Mouse (Mus musculus): ENCODE results near the gene H2-DMb2. TPM values are rescaled to one million over a fixed set of nuclear protein-coding genes. Genes with fewer than 3 reads are reported as not detected.

Gene H2-DMb2
- polyA plus RNA-seq, 3 experiments from 2014 or later, result 9.2 to 14.4 (median 11.3) TPM

DNA sequence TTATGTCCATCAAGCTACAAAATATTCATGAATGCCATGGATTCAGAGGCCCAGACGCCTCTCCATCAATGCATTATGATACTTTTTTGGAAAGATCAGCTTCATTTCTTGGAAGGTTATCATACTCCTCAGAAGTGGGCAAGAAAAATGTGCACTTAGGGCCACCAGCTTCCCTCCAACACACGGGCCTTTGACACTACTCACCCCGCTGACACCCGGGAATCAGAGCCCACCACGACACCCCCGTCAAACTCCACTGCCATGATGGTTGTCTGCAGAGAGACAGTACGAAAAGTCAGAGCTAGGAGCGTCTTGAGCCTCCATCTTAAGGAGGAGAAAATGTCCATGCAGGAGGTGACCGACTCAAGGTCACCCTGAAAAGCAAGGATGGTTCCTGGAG lies 42.4 kb downstream of the H2-DMb2 start:
- no peak for ATAC-seq

DNA sequence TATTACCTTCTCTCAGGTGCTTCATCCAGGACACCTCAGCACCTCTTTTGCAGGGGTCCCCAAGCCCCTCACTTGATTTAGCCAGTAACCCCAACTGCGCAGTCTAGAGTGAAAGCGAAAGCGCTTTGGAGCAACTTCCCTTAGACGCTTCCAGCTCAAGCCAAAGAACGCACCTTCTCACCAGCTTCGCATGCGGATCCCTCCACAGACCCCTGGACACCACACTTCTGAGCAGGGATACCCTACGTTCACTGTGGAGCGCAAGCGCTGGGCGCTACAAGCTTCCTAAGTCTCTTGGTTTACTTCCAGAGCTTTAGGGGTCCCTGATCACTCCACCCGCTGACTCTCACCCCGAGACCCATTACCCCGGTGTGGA lies 43.8 kb downstream of the H2-DMb2 start:
- peak; percentile 42 for ATAC-seq

DNA sequence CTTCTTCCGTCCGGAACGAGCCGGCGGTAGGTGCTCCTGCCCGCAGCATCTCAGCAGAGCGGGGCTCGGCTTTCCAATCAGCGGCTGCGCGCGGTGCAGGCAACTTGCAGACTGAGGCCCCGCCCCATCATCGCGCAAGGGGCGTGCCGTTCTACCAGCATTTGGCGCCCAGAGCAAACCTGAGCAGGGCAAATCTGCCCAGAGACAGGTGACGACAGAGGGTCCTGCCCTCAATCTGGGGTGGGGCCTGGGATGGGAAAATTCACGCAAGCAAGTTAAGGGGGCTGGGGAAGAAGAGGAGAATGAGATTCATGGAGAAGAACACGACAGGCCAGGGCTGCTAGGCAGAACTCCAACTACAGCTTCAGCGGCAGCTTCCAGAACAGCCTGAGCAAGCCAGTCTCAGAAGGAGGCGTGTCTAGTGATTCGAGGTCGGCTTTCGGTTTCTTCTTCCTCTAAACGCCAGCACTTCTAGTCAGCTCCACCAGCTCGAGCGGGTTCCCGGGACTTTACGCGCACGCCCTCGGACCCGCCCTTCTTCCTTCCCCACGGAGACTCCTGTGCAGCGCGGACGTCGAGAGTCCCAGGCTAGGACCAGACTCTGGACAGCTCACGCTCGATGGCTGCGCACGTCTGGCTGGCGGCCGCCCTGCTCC lies 44.3 kb downstream of the H2-DMb2 start, which contains the start of the genes Tap1 and Psmb9:
Tap1 (plus strand) TSS at position 293 of the 656 bp plus-strand sequence.
Psmb9 (minus strand) TSS at position 504 of the 656 bp plus-strand sequence.
- peak; percentile 90 for ATAC-seq

DNA sequence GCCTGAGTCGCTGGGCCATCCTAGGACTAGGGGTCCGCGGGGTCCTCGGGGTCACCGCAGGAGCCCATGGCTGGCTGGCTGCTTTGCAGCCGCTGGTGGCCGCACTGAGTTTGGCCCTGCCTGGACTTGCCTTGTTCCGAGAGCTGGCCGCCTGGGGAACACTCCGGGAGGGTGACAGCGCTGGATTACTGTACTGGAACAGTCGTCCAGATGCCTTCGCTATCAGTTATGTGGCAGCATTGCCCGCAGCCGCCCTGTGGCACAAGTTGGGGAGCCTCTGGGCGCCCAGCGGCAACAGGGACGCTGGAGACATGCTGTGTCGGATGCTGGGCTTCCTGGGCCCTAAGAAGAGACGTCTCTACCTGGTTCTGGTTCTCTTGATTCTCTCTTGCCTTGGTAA lies 44.9 kb downstream of the H2-DMb2 start:
- no peak for ATAC-seq

DNA sequence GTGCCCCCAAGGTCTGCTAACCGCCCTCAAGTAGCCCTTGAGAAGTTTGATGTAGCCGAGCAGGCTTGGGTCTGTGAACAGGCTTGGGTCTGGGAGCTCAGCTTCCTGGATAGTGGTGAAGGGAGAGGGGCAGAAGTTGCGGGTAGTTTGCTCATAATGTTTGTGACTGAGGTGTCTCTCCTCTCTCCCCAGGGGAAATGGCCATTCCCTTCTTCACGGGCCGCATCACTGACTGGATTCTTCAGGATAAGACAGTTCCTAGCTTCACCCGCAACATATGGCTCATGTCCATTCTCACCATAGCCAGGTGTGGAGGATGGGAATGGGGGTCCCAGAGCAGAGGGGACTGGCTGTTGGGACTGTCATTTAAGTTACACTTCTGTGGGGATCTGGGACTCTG lies 45.9 kb downstream of the H2-DMb2 start:
- no peak for ATAC-seq

DNA sequence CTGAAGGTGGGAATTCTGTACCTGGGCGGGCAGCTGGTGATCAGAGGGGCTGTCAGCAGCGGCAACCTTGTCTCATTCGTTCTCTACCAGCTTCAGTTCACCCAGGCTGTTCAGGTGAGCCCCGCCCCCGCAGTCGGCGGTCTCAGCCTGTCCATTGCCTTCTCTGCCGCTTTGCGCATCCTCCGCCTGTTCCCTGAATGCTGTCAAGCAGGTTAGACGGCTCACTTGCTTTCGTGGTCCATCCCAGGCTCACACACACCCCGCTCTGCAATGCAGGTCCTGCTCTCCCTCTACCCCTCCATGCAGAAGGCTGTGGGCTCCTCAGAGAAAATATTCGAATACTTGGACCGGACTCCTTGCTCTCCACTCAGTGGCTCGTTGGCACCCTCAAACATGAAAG lies 49.7 kb downstream of the H2-DMb2 start:
- ATAC-seq, result no peak

DNA sequence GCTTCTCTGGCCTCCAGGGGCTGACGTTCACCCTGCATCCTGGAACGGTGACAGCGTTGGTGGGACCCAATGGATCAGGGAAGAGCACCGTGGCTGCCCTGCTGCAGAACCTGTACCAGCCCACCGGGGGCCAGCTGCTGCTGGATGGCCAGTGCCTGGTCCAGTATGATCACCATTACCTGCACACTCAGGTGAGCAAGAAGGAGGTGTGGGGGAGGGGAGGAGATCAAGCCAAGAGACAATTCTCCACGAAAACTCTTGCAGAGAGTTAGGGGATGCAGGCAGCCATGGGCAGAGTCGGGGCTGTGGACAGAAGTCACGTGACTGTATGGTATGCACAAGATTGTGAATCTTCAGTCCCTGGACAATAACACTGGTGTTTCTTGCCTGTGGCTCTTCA lies 50.4 kb downstream of the H2-DMb2 start:
- ATAC-seq, result no peak

DNA sequence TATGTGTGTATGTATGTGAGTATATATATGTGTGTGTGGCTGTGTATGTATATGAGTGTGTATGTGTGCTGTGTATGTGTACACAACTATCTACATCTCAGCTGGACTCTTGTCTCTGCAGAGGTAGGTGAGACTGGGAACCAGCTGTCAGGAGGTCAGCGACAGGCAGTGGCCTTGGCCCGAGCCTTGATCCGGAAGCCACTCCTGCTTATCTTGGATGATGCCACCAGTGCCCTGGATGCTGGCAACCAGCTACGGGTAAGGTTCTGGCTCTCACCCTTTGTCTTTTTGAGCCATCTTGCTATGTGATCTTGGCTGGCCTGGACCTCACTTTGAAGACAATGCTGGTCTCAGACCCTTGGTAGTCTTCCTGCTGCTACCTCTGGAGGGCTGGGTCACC lies 51.6 kb downstream of the H2-DMb2 start:
- no peak for ATAC-seq

DNA sequence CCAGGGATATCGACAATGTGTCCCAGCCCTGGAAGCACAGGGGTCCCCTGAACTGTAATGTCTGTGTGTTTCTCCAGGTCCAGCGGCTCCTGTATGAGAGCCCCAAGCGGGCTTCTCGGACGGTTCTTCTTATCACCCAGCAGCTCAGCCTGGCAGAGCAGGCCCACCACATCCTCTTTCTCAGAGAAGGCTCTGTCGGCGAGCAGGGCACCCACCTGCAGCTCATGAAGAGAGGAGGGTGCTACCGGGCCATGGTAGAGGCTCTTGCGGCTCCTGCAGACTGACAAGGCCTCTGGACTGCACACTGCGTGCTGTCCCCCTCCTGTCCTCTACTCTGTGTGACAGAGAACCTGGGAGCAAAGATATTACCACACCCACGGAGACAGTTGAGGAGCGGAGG lies 53.4 kb downstream of the H2-DMb2 start:
- peak; percentile 75 for ATAC-seq

DNA sequence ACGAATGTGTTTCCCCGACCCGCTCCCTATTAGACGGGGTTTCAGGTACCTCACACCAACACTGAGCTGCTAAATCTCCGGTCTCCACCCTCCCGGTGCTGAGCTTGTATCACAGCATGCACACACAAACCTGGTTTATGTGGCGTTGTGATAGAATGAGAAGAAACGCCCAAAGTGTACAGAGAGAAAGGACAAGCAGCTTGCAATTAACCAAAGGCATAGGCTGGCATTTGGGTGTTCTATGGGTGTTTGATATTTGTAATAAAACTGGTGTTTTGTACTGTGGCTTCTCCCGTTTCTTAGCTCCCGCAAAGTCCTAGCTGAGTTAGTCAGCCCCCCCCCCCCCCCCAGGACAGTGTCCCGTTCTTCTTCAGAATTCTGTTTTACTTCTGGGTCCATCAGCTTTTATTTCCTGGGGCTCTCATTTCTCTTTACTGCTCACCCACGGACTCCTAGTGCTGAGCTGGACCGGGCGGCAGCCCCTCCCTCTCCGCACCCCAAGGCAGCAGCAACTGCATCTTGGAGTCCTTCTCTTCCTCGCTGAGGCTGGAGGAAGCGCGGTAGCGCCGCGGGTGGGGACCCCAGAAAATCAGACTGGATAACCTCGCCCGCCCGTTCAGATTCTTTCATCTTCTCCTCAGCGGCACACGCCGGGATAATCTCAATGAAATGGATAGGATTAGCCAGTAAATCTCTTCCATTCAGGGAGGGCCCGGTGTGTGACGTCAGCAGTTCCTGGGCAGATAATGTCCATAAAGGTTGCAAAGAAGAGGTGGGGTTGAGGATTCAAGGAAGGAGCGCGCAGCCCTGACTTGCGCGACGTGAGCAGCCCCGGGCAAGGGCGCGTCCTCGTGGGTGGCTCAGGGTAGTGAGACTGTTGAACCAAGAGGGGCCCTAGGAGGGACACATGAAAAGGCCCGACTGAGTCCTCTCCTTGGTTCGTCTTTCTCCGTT lies 54.1 kb downstream of the H2-DMb2 start, which contains the start of gene Psmb8:
Psmb8 (plus strand) TSS at position 781 of the 954 bp plus-strand sequence.
- peak; percentile 47 for ATAC-seq

DNA sequence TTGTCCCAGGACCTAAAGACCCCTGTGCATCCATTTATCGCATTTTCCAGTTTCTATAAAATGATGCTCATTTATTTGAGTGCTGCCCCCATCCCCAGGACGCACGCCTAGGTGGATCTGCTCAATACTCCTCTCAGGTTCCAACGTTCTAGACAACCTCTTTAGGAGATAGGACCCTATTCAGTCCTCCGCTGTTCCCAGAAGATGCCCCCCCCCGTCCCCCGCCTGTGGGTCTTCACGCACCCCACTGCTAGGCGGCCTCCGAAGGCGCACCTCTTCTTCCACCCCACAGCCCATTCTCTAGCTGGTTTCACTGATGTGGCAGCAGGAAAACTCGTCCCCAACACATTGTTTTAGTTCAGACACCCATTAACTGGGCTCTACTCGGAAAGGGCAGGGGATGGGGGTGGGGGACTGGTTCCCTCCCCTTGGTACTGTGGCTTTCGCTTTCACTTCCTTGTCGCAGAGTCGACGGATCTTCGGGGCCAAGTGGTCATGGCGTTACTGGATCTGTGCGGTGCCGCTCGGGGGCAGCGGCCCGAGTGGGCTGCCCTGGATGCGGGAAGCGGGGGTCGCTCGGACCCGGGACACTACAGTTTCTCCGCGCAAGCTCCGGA lies 54.9 kb downstream of the H2-DMb2 start:
- ATAC-seq, result peak; percentile 65

DNA sequence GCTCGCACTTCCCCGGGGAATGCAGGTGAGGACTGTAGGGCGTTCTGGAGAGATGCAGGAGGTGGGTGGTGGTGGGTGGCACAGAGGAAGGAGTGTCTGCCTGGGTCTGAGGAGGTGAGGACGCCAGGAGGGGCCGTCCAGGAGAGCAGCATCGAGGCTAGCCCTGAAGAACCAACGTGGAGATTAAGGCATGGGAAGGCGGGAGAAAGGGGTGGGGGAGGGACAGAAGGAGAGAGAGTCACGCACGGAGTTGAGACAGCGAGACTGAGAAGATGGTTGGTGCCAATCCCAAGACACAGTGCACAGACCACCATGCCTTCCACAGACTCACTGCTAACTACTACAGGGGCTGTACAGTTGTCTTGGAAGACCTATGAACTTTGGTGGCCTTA lies 55.4 kb downstream of the H2-DMb2 start:
- ATAC-seq, result no peak

DNA sequence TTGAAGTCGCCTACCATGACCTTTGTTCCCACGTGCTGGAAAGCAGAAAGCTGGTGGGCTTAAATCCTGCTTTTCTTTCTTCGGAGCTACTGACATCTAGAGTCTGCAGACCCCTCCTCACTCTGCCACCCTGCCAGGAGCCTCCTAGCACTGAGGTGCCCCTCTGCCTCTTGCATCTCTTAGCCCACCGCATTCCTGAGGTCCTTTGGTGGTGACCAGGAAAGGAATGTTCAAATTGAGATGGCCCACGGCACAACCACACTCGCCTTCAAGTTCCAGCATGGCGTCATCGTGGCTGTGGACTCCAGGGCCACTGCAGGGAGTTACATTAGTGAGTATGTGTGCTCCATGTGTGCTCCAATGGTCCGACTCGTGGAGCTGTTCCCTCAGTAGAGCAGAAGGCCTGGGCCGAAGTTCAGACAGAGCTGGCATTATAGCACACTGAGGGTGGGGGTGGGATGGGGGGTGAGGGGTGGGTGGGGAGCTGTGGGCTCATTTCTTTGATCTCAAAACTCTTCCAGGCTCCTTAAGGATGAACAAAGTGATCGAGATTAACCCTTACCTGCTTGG lies 56.0 kb downstream of the H2-DMb2 start:
- no peak for ATAC-seq

DNA sequence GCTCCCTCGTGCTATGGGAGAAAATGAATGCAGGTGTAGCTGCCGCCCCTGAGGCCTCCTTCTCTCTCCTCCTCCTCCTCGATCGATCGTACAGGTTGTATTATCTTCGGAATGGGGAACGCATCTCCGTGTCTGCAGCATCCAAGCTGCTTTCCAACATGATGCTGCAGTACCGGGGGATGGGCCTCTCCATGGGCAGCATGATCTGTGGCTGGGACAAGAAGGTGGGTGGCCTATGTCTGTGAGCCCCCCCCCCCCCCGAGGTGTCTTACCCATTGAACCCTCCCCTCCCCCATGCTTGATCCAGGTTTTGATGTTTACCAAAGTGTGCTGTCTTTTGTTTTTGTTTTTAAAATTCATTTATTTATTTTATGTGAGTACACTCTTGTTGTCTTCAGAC lies 56.9 kb downstream of the H2-DMb2 start:
- ATAC-seq, result no peak

DNA sequence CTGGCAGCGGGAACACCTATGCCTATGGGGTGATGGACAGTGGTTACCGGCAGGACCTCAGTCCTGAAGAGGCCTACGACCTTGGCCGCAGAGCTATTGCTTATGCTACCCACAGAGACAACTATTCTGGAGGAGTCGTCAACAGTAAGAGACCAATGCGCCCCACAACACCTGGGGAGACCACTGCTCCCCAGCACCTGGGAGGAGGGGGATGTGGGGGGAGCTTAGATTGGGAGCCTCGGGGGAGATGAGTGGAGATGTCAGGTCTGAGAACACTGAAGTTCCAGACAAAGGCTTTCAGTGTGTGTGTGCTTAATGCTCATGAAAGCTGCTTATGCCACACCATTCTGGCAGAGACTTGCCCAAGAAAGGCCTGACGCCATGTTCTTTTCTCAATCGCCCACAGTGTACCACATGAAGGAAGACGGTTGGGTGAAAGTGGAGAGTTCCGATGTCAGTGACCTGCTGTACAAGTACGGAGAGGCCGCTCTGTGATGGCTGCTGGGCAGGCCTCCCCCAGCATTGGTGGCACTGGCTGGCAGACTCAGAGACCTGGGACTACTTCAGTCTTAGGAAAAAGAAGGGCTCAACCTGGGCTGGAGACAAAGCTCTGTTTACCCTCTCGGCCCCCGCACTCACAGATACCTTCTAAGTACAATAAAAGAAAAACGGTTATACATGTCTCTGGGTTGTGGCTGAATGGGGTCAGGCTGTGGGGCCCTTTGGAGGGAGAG lies 57.8 kb downstream of the H2-DMb2 start:
- no peak for ATAC-seq

Other genes starting within 250 kb of the H2-DMb2 start
- 10 to 100 TPM in 1 of 3 experiments, 1 to 10 TPM in 2; 5.3 to 10.1 (median 5.4) TPM for gene Platr17, start 238.2 kb upstream of the H2-DMb2 start, polyA plus RNA-seq (2017; shearing (Covaris generic))
- gene Daxx, start 233.9 kb upstream of the H2-DMb2 start, polyA plus RNA-seq (2017; shearing (Covaris generic)), result 100 to 1,000 TPM; 101 to 116 (median 102) TPM
- 100 to 1,000 TPM; 367 to 428 (median 385) TPM for gene Tapbp, start 227.4 kb upstream of the H2-DMb2 start, polyA plus RNA-seq (2017; shearing (Covaris generic))
- 1 to 10 TPM; 3.7 to 6.8 (median 4.8) TPM for gene Zbtb22, start 227.4 kb upstream of the H2-DMb2 start, polyA plus RNA-seq (2017; shearing (Covaris generic))
- 10 to 100 TPM; 14.3 to 37.4 (median 31.7) TPM for gene Rgl2, start 213.8 kb upstream of the H2-DMb2 start, polyA plus RNA-seq (2017; shearing (Covaris generic))
- gene Pfdn6, start 203.0 kb upstream of the H2-DMb2 start, polyA plus RNA-seq (2017; shearing (Covaris generic)), result 100 to 1,000 TPM; 114 to 135 (median 124) TPM
- gene Wdr46, start 202.6 kb upstream of the H2-DMb2 start, polyA plus RNA-seq (2017; shearing (Covaris generic)), result 10 to 100 TPM in 2 of 3 experiments, 1 to 10 TPM in 1; 6.8 to 11.0 (median 10.1) TPM
- gene B3galt4, start 191.8 kb upstream of the H2-DMb2 start, polyA plus RNA-seq (2017; shearing (Covaris generic)), result 10 to 100 TPM; 12.8 to 15.1 (median 13.9) TPM
- gene Vps52, start 187.5 kb upstream of the H2-DMb2 start, polyA plus RNA-seq (2017; shearing (Covaris generic)), result 10 to 100 TPM; 27.6 to 30.0 (median 27.8) TPM
- 1,000 to 10,000 TPM; 3,532 to 7,587 (median 7,167) TPM for gene Rps18, start 187.3 kb upstream of the H2-DMb2 start, polyA plus RNA-seq (2017; shearing (Covaris generic))
- 1,000 to 10,000 TPM; 4,943 to 7,708 (median 5,398) TPM for gene H2-K1, start 143.0 kb upstream of the H2-DMb2 start, polyA plus RNA-seq (2017; shearing (Covaris generic))
- 1 to 10 TPM; 1.6 to 2.8 (median 2.5) TPM for gene Ring1, start 118.6 kb upstream of the H2-DMb2 start, polyA plus RNA-seq (2017; shearing (Covaris generic))
- gene H2-Ke6, start 115.2 kb upstream of the H2-DMb2 start, polyA plus RNA-seq (2017; shearing (Covaris generic)), result 10 to 100 TPM; 28.0 to 31.5 (median 30.7) TPM
- gene Slc39a7, start 111.6 kb upstream of the H2-DMb2 start, polyA plus RNA-seq (2017; shearing (Covaris generic)), result 10 to 100 TPM; 40.8 to 49.3 (median 44.7) TPM
- gene Rxrb, start 111.5 kb upstream of the H2-DMb2 start, polyA plus RNA-seq (2017; shearing (Covaris generic)), result 10 to 100 TPM in 2 of 3 experiments, 1 to 10 TPM in 1; 7.8 to 10.6 (median 10.1) TPM
- under 1 TPM in 1 of 3 experiments, not detected in 2; 0.21 TPM for gene Col11a2, start 103.9 kb upstream of the H2-DMb2 start, polyA plus RNA-seq (2017; shearing (Covaris generic))
- 10 to 100 TPM; 14.3 to 81.2 (median 53.9) TPM for gene H2-Oa, start 51.0 kb upstream of the H2-DMb2 start, polyA plus RNA-seq (2017; shearing (Covaris generic))
- gene H2-DMa, start 23.8 kb upstream of the H2-DMb2 start, polyA plus RNA-seq (2017; shearing (Covaris generic)), result 100 to 1,000 TPM in 2 of 3 experiments, 10 to 100 TPM in 1; 75.8 to 241 (median 198) TPM
- 100 to 1,000 TPM; 115 to 154 (median 144) TPM for gene Brd2, start 20.7 kb upstream of the H2-DMb2 start, polyA plus RNA-seq (2017; shearing (Covaris generic))
- 1 to 10 TPM; 2.3 to 5.0 (median 4.5) TPM for gene H2-DMb1, start 9.8 kb downstream of the H2-DMb2 start, polyA plus RNA-seq (2017; shearing (Covaris generic))
- 100 to 1,000 TPM; 174 to 216 (median 189) TPM for gene Tap1, start 44.2 kb downstream of the H2-DMb2 start, polyA plus RNA-seq (2017; shearing (Covaris generic))
- 100 to 1,000 TPM; 330 to 403 (median 338) TPM for gene Psmb9, start 44.5 kb downstream of the H2-DMb2 start, polyA plus RNA-seq (2017; shearing (Covaris generic))
- gene Psmb8, start 54.4 kb downstream of the H2-DMb2 start, polyA plus RNA-seq (2017; shearing (Covaris generic)), result 1,000 to 10,000 TPM in 2 of 3 experiments, 100 to 1,000 TPM in 1; 835 to 1,025 (median 1,010) TPM
- 100 to 1,000 TPM in 2 of 3 experiments, 10 to 100 TPM in 1; 94.0 to 181 (median 103) TPM for gene Tap2, start 60.2 kb downstream of the H2-DMb2 start, polyA plus RNA-seq (2017; shearing (Covaris generic))
- 10 to 100 TPM in 2 of 3 experiments, 1 to 10 TPM in 1; 8.4 to 87.4 (median 63.4) TPM for gene H2-Ob, start 95.6 kb downstream of the H2-DMb2 start, polyA plus RNA-seq (2017; shearing (Covaris generic))
- gene H2-Ab1, start 114.4 kb downstream of the H2-DMb2 start, polyA plus RNA-seq (2017; shearing (Covaris generic)), result 10 to 100 TPM in 2 of 3 experiments, 1 to 10 TPM in 1; 4.3 to 76.2 (median 34.9) TPM
- gene H2-Aa, start 144.5 kb downstream of the H2-DMb2 start, polyA plus RNA-seq (2017; shearing (Covaris generic)), result 10 to 100 TPM in 2 of 3 experiments, 1 to 10 TPM in 1; 9.3 to 75.1 (median 44.7) TPM
- gene H2-Eb1, start 162.6 kb downstream of the H2-DMb2 start, polyA plus RNA-seq (2017; shearing (Covaris generic)), result 10 to 100 TPM; 15.0 to 67.6 (median 57.7) TPM
- under 1 TPM in 2 of 3 experiments, not detected in 1; 0.28 to 0.44 TPM for gene H2-Eb2, start 182.4 kb downstream of the H2-DMb2 start, polyA plus RNA-seq (2017; shearing (Covaris generic))
- not detected for gene Btnl2, start 211.5 kb downstream of the H2-DMb2 start, polyA plus RNA-seq (2017; shearing (Covaris generic))
- not detected for gene Btnl1, start 233.8 kb downstream of the H2-DMb2 start, polyA plus RNA-seq (2017; shearing (Covaris generic))

All from inflammation-experienced regulatory T-cells, adult 6 months (primary cell).